In the genomic region with DNA sequence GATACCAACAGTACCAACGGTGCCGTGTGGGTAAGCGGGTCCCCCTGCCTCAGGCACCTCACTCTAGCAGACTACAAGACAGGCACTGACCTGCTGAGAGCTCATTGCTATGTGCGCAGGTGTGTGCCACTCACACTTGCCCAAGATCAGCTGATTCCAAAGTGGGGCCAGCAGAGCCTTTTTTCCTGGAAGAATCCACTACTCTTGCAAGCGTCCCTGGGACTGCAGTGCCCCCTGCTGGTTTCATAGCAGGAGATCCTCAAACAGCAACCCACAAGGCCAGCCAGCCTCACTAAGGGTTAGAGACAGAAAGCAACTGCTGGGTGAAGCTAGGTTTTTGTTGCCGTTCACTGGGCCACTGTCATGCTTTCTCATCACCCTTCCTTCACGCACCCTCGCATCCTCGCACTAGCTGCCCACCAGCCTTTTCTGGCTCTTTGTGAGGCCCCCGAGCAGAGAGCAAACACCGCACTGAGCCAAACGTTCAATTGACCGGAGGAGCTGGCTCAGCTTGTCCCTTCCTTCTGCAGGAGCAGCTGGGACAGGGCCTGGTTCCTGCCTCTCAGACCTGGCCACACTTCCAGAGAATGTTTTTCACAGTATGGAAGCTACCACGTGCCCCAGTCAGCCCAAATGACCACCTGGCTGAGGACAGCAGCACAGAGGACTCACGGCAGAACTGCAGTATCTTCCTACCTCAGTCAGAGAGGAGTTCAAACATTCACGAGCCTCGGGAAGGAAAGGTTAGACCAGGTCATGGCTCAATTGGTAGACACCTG, we compare ENCODE assay signal across 10 mouse cellular contexts. TPM values are rescaled to one million over a fixed set of nuclear protein-coding genes. Genes with fewer than 3 reads are reported as not detected.
DNase-seq lines count a peak whose midpoint lies in the region; ATAC-seq lines count a peak whose summit lies in the region.
"Had no signal": no experiment of that assay in that cellular context is flagged by ENCODE, and none has a peak within 500 bp of the region (broad histone marks: within the 10 kb centered on the region; RNA-seq: fewer than 3 reads in every experiment).

No protein-coding gene starts in this region.

- ATAC-seq in erythroid progenitor cell, adult 5-6 weeks (replicated peaks; ENCODE audit: low FRiP score, poor library complexity, severe bottlenecking) = 0 out of 2 replicates have a peak, but pooled peaks have one; percentile 12
- 0 out of 2 replicates have a peak, but pooled peaks have one; percentile 29 for ATAC-seq in hindbrain, embryonic 16.5 days
- no peak for ATAC-seq in neural tube, embryonic 12.5 days (ENCODE audit: low FRiP score, low read depth)
- ATAC-seq in erythroblast, adult 5-6 weeks (replicated peaks; ENCODE audit: low FRiP score, poor library complexity, severe bottlenecking) = no peak

- no peak overlapping the region for H3K4me3 ChIP-seq in hindbrain, embryonic 16.5 days (ENCODE audit: low read length)
- no peak overlapping the region for H3K4me3 ChIP-seq in neural tube, embryonic 12.5 days
- H3K4me3 ChIP-seq: embryonic facial prominence, embryonic 15.5 days; midbrain, embryonic 12.5 days had no signal

- no peak overlapping the region for H3K9ac ChIP-seq in hindbrain, embryonic 16.5 days (ENCODE audit: low read depth, low read length)
- H3K9ac ChIP-seq in neural tube, embryonic 12.5 days = peak overlapping the region; percentile 26; the same call in 1 of the 2 replicates
- H3K9ac ChIP-seq: embryonic facial prominence, embryonic 15.5 days; midbrain, embryonic 12.5 days had no signal

- H3K4me2 ChIP-seq in hindbrain, embryonic 16.5 days (ENCODE audit: low read length) = no peak overlapping the region
- H3K4me2 ChIP-seq in neural tube, embryonic 12.5 days (replicated peaks) = no peak overlapping the region
- H3K4me2 ChIP-seq: embryonic facial prominence, embryonic 15.5 days; midbrain, embryonic 12.5 days had no signal

- intact Hi-C loops in left cerebral cortex, postnatal 36 days (cut with DNase I) = no loop called here

- H3K9me3 ChIP-seq in hindbrain, embryonic 16.5 days (ENCODE audit: control insufficient read depth, low read length) = no peaks in the 10 kb centered on the region
- H3K9me3 ChIP-seq in neural tube, embryonic 12.5 days = no peaks in the 10 kb centered on the region
- H3K9me3 ChIP-seq: embryonic facial prominence, embryonic 15.5 days; midbrain, embryonic 12.5 days had no signal

- H3K27ac ChIP-seq in hindbrain, embryonic 16.5 days (ENCODE audit: low read depth, low read length) = 0 out of 2 replicates have a peak overlapping the region, but pooled peaks have one; percentile 16
- no peak overlapping the region for H3K27ac ChIP-seq in neural tube, embryonic 12.5 days
- H3K27ac ChIP-seq: embryonic facial prominence, embryonic 15.5 days; midbrain, embryonic 12.5 days had no signal

- peaks cover 14% of the 10 kb centered on the region for H3K4me1 ChIP-seq in hindbrain, embryonic 16.5 days (ENCODE audit: control insufficient read depth, insufficient read depth, low read depth, low read length)
- H3K4me1 ChIP-seq in neural tube, embryonic 12.5 days = peaks cover 7% of the 10 kb centered on the region; the same call in 1 of the 2 replicates
- H3K4me1 ChIP-seq: midbrain, embryonic 12.5 days had no signal

- DNase-seq in spleen, postnatal 4 days (ENCODE audit: low spot score in 2 of 2) = peak; percentile 27 to 74
- DNase-seq in spleen, adult 12 weeks (ENCODE audit: low spot score) = no peak
- DNase-seq in brain, adult 2 months (ENCODE audit: low read depth, low spot score) = peak; percentile 94
- DNase-seq in left cerebral cortex, postnatal 36 days (ENCODE audit: low spot score in 2 of 2) = peak; percentile 56 to 69

- WGBS in hindbrain, embryonic 16.5 days = 76% methylated on average over 17 of the region's 17 CpGs
- 83% methylated on average over 17 of the region's 17 CpGs for WGBS in neural tube, embryonic 12.5 days

- peaks cover 3% of the 10 kb centered on the region for H3K36me3 ChIP-seq in hindbrain, embryonic 16.5 days (ENCODE audit: control insufficient read depth, insufficient read depth, low read length)
- peaks cover 50% of the 10 kb centered on the region for H3K36me3 ChIP-seq in neural tube, embryonic 12.5 days

- no peaks in the 10 kb centered on the region for H3K27me3 ChIP-seq in hindbrain, embryonic 16.5 days (replicated peaks; ENCODE audit: control insufficient read depth, insufficient read depth, low read length)
- no peaks in the 10 kb centered on the region for H3K27me3 ChIP-seq in neural tube, embryonic 12.5 days (replicated peaks)
- H3K27me3 ChIP-seq: embryonic facial prominence, embryonic 15.5 days; midbrain, embryonic 12.5 days had no signal

RNA-seq across cellular contexts. Expression of a gene that starts 22.1 kb away (rescaled TPM):
- 12.6 TPM in 1 of 2 replicates, not detected in the other for total RNA-seq in erythroid progenitor cell, adult 5-6 weeks (2015; ENCODE audit: low replicate concordance)
- 3.1 TPM in 1 of 2 replicates, not detected in the other for total RNA-seq in erythroid progenitor cell, adult 5-6 weeks (2017; ENCODE audit: low replicate concordance)
- polyA plus RNA-seq in hindbrain, embryonic 16.5 days (2015; fragmentation: Nextera tagmentation; extraction: Ambion mirVana) = 47.1 and 62.7 TPM in 2 replicates
- total RNA-seq in left cerebral cortex, postnatal 36 days (2021) = 10 to 100 TPM; 33.3 to 49.5 TPM
- polyA plus RNA-seq in neural tube, embryonic 12.5 days (2016; fragmentation: Nextera tagmentation; extraction: Ambion mirVana) = 48.9 and 56.4 TPM in 2 replicates
- total RNA-seq in erythroblast, adult 5-6 weeks (2015; ENCODE audit: low replicate concordance) = 0.96 and 3.3 TPM in 2 replicates
- 1.4 and 5.3 TPM in 2 replicates for total RNA-seq in erythroblast, adult 5-6 weeks (2017; ENCODE audit: low replicate concordance)

RNA-seq across cellular contexts. Expression of a gene that starts 22.3 kb away (rescaled TPM):
- 4.3 and 27.2 TPM in 2 replicates for total RNA-seq in erythroid progenitor cell, adult 5-6 weeks (2015; ENCODE audit: low replicate concordance)
- total RNA-seq in erythroid progenitor cell, adult 5-6 weeks (2017; ENCODE audit: low replicate concordance) = 11.0 and 25.7 TPM in 2 replicates
- 20.5 and 22.9 TPM in 2 replicates for polyA plus RNA-seq in hindbrain, embryonic 16.5 days (2015; fragmentation: Nextera tagmentation; extraction: Ambion mirVana)
- 10 to 100 TPM; 14.3 to 16.6 TPM for total RNA-seq in left cerebral cortex, postnatal 36 days (2021)
- 24.1 and 24.5 TPM in 2 replicates for polyA plus RNA-seq in neural tube, embryonic 12.5 days (2016; fragmentation: Nextera tagmentation; extraction: Ambion mirVana)
- total RNA-seq in erythroblast, adult 5-6 weeks (2015; ENCODE audit: low replicate concordance) = 1.5 and 1.9 TPM in 2 replicates
- 1.1 and 3.8 TPM in 2 replicates for total RNA-seq in erythroblast, adult 5-6 weeks (2017; ENCODE audit: low replicate concordance)

RNA-seq across cellular contexts. Expression of a gene that starts 30.3 kb away (rescaled TPM):
- 14.8 and 17.2 TPM in 2 replicates for total RNA-seq in erythroid progenitor cell, adult 5-6 weeks (2015; ENCODE audit: low replicate concordance)
- 17.1 and 46.0 TPM in 2 replicates for total RNA-seq in erythroid progenitor cell, adult 5-6 weeks (2017; ENCODE audit: low replicate concordance)
- polyA plus RNA-seq in hindbrain, embryonic 16.5 days (2015; fragmentation: Nextera tagmentation; extraction: Ambion mirVana) = 114 and 122 TPM in 2 replicates
- total RNA-seq in left cerebral cortex, postnatal 36 days (2021) = 10 to 100 TPM; 80.8 to 86.4 TPM
- polyA plus RNA-seq in neural tube, embryonic 12.5 days (2016; fragmentation: Nextera tagmentation; extraction: Ambion mirVana) = 119 and 121 TPM in 2 replicates
- 7.7 and 10.7 TPM in 2 replicates for total RNA-seq in erythroblast, adult 5-6 weeks (2015; ENCODE audit: low replicate concordance)
- total RNA-seq in erythroblast, adult 5-6 weeks (2017; ENCODE audit: low replicate concordance) = 22.4 and 39.9 TPM in 2 replicates

RNA-seq across cellular contexts. Expression of a gene that starts 34.2 kb away (rescaled TPM):
- total RNA-seq in erythroid progenitor cell, adult 5-6 weeks (2015; ENCODE audit: low replicate concordance) = 3.2 TPM in 1 of 2 replicates, not detected in the other
- 0.51 and 2.3 TPM in 2 replicates for total RNA-seq in erythroid progenitor cell, adult 5-6 weeks (2017; ENCODE audit: low replicate concordance)
- polyA plus RNA-seq in hindbrain, embryonic 16.5 days (2015; fragmentation: Nextera tagmentation; extraction: Ambion mirVana) = 24.2 and 27.3 TPM in 2 replicates
- total RNA-seq in left cerebral cortex, postnatal 36 days (2021) = 10 to 100 TPM; 32.8 to 34.7 TPM
- 41.3 and 43.6 TPM in 2 replicates for polyA plus RNA-seq in neural tube, embryonic 12.5 days (2016; fragmentation: Nextera tagmentation; extraction: Ambion mirVana)
- total RNA-seq in erythroblast, adult 5-6 weeks (2015; ENCODE audit: low replicate concordance) = 5.6 and 6.7 TPM in 2 replicates
- total RNA-seq in erythroblast, adult 5-6 weeks (2017; ENCODE audit: low replicate concordance) = 2.0 and 7.1 TPM in 2 replicates

Comparison
In these comparisons a context has a peak if more than half of its experiments do, and no peak if none do; other contexts are left out.
1. ATAC-seq: peak in erythroid progenitor cell, adult 5-6 weeks (single experiment) and hindbrain, embryonic 16.5 days (single experiment); none in neural tube, embryonic 12.5 days (single experiment) and erythroblast, adult 5-6 weeks (single experiment).